Mouse (Mus musculus): ENCODE results near the gene Crmp1. TPM values are rescaled to one million over a fixed set of nuclear protein-coding genes. Genes with fewer than 3 reads are reported as not detected.

Crmp1 gene
- polyA plus RNA-seq, 1 experiment = 1.1 TPM

DNA sequence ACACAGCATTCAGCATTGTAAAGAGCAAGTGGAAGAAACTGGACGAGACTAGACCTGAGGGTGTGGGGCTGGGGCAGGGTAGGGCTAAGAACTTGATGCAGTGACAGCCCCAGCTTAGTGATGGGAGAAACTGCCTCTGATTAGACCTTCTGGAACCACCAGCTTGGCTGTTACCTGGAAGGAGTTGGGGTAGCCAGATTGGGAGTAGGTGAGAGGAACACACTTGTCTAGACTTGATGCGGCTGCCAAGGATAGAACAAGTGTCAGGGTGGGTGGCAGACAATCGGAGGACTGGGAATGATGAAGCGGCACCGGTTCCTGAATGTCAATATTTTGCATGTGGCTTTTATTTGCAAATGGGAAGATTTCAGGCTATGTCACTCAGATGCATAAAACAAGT is 21.2 kb upstream of the Crmp1 start:
- H3K4me3 ChIP-seq (ENCODE audit: low read depth, low read length) = no peak overlapping the region
- H3K27me3 ChIP-seq (ENCODE audit: control insufficient read depth, insufficient read depth, low read length) = no peaks in the 10 kb centered on the region
- WGBS = 78% methylated on average over 5 of the region's 5 CpGs
- TF ChIP-seq POLR2A (IDR thresholded peaks at IDR 0.05; ENCODE audit: low read depth, low read length) = no peak
- no peak for TF ChIP-seq CTCF (IDR thresholded peaks at IDR 0.05; ENCODE audit: extremely low read depth, insufficient read length, insufficient replicate concordance, low read depth, low read length)
- H3K27ac ChIP-seq (ENCODE audit: insufficient read depth, low read depth, low read length) = no peak overlapping the region
- no peaks in the 10 kb centered on the region for H3K36me3 ChIP-seq (ENCODE audit: control insufficient read depth, insufficient read depth, low read length)
- H3K4me1 ChIP-seq (ENCODE audit: control insufficient read depth, insufficient read depth, insufficient read length, low read length) = no peaks in the 10 kb centered on the region

DNA sequence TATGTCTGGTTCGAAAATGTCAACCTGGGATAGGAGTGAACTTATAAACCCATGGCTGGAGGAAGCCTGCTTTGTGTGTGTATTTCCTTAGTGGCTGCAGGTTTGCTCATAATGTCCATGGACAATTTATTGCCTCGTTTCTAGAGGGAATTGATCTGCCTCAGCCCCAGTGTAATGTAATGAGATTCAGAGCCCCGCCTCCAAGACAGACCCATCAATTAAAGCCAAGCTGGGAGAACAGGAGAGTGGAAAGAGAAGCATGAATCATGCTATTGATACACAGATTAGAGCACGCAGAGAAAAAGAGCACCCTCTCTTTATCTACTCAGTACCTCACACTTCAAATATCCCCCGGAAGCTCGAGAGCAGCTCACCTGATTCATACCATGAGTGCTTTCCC is 20.2 kb upstream of the Crmp1 start:
- no peaks in the 10 kb centered on the region for H3K36me3 ChIP-seq (ENCODE audit: control insufficient read depth, insufficient read depth, low read length)
- H3K27me3 ChIP-seq (ENCODE audit: control insufficient read depth, insufficient read depth, low read length) = no peaks in the 10 kb centered on the region
- TF ChIP-seq POLR2A (IDR thresholded peaks at IDR 0.05; ENCODE audit: low read depth, low read length) (no peak), CTCF (IDR thresholded peaks at IDR 0.05; ENCODE audit: extremely low read depth, insufficient read length, insufficient replicate concordance, low read depth, low read length) (no peak)
- 44% methylated on average over 6 of the region's 6 CpGs for WGBS
- H3K4me3 ChIP-seq (ENCODE audit: low read depth, low read length) = no peak overlapping the region
- H3K4me1 ChIP-seq (ENCODE audit: control insufficient read depth, insufficient read depth, insufficient read length, low read length) = no peaks in the 10 kb centered on the region
- no peak overlapping the region for H3K27ac ChIP-seq (ENCODE audit: insufficient read depth, low read depth, low read length)

DNA sequence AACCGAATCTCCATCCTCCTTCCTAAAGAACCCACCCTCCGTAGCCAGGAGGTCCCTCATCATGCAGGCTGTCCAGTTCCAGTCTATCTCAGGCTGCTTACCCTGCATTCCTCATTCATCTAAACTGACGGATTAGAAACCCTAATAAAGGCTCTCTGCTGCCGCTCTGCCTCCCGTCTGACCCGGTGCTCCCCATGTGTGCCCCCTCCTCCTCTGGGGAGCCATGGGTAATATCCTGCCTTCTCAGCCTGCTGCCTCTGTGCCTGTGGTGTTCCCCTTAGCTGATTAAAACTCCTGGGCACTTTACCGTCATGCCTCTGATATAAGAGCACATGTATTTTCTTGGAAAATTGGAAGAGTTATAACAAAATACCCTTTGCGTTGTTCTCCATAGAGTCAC is 19.4 kb upstream of the Crmp1 start:
- Histone ChIP-seq H3K4me1 (ENCODE audit: control insufficient read depth, insufficient read depth, insufficient read length, low read length) (no peaks in the 10 kb centered on the region), H3K36me3 (ENCODE audit: control insufficient read depth, insufficient read depth, low read length) (no peaks in the 10 kb centered on the region), H3K4me3 (ENCODE audit: low read depth, low read length) (no peak overlapping the region), H3K27ac (ENCODE audit: insufficient read depth, low read depth, low read length) (no peak overlapping the region), H3K27me3 (ENCODE audit: control insufficient read depth, insufficient read depth, low read length) (no peaks in the 10 kb centered on the region)
- WGBS = 64% methylated on average over 8 of the region's 8 CpGs
- TF ChIP-seq CTCF (IDR thresholded peaks at IDR 0.05; ENCODE audit: extremely low read depth, insufficient read length, insufficient replicate concordance, low read depth, low read length) (no peak), POLR2A (IDR thresholded peaks at IDR 0.05; ENCODE audit: low read depth, low read length) (no peak)

DNA sequence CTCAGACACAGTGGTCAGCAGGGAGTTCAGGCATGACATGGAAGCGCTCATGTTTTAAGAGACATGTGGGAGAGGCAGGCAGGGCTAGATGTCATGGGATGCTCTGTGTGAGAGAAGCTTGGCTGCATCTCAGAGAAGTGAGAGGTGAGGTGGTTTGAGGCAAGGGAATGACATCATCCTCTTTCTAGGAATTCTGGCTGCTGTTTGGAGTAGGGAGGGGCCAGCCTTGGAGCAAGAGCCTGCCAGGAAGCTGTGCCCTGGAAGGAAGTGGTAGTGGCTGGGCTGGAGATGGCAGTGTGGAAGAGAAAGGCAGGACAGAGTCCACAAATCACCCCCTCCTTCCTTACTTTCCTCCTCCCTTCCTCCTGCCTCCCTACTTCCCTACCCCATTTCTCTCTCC is 16.0 kb upstream of the Crmp1 start:
- Histone ChIP-seq H3K27me3 (ENCODE audit: control insufficient read depth, insufficient read depth, low read length) (no peaks in the 10 kb centered on the region), H3K36me3 (ENCODE audit: control insufficient read depth, insufficient read depth, low read length) (no peaks in the 10 kb centered on the region), H3K4me1 (ENCODE audit: control insufficient read depth, insufficient read depth, insufficient read length, low read length) (no peaks in the 10 kb centered on the region), H3K27ac (ENCODE audit: insufficient read depth, low read depth, low read length) (no peak overlapping the region), H3K4me3 (ENCODE audit: low read depth, low read length) (no peak overlapping the region)
- WGBS = 87% methylated on average over 1 of the region's 1 CpGs
- TF ChIP-seq CTCF (IDR thresholded peaks at IDR 0.05; ENCODE audit: extremely low read depth, insufficient read length, insufficient replicate concordance, low read depth, low read length) = no peak
- TF ChIP-seq POLR2A (IDR thresholded peaks at IDR 0.05; ENCODE audit: low read depth, low read length) = no peak

DNA sequence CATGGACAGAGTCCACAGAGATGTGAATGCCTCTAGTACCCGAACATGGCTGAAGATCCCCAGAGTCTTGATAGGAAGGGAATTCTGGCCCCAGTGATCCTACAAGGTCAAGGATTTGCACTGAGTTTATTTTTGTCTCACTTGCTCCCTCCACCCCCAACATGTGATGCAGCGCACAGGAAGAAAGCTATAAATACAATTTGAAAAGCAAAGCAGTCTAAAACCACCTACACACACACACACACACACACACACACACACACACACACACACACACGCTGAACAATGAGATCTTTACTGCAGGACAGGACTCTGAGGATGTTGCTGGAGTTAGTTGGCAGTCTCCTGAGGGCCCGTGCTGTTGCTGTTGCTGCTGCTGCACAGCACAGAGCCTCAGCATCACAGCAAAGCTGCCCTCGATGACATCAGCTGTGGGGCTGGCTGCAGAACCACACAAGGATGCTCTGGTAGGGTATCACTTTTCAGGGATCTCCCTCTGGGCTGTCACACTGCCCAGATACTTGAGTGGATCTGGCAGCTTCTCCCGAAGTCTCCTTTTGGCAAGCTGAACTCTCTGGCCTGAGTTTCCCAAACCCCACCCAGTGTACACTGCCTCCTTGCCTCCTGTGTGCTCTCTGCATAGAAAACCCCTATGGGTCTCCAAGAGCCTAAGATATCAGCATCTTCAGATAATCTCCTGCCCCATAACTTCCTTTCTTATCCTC is 13.6 kb upstream of the Crmp1 start:
- H3K4me1 ChIP-seq (ENCODE audit: control insufficient read depth, insufficient read depth, insufficient read length, low read length) = no peaks in the 10 kb centered on the region
- H3K36me3 ChIP-seq (ENCODE audit: control insufficient read depth, insufficient read depth, low read length) = no peaks in the 10 kb centered on the region
- no peak overlapping the region for H3K4me3 ChIP-seq (ENCODE audit: low read depth, low read length)
- TF ChIP-seq POLR2A (IDR thresholded peaks at IDR 0.05; ENCODE audit: low read depth, low read length) (no peak), CTCF (IDR thresholded peaks at IDR 0.05; ENCODE audit: extremely low read depth, insufficient read length, insufficient replicate concordance, low read depth, low read length) (no peak)
- WGBS = 53% methylated on average over 6 of the region's 6 CpGs
- no peaks in the 10 kb centered on the region for H3K27me3 ChIP-seq (ENCODE audit: control insufficient read depth, insufficient read depth, low read length)
- no peak overlapping the region for H3K27ac ChIP-seq (ENCODE audit: insufficient read depth, low read depth, low read length)

DNA sequence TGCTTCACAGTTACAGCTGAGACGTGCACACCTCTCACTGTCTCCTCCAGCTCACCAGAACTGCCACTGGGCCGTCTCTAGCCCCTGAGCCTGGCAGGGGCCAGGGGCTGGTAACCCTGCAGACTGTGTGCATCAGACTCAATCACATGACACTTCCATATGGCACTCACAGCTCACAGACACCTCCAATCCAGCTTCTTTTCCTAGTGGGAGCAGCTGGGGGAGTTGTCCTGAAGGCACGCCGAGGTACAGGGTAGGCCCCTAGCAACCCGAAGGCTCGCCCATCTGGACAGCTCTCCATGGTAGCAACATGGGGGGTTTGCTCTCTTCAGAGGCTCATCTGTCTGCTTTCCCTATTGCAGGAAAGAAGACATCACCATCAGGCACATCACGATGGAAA is 12.8 kb upstream of the Crmp1 start:
- no peaks in the 10 kb centered on the region for H3K4me1 ChIP-seq (ENCODE audit: control insufficient read depth, insufficient read depth, insufficient read length, low read length)
- no peaks in the 10 kb centered on the region for H3K27me3 ChIP-seq (ENCODE audit: control insufficient read depth, insufficient read depth, low read length)
- H3K36me3 ChIP-seq (ENCODE audit: control insufficient read depth, insufficient read depth, low read length) = no peaks in the 10 kb centered on the region
- no peak overlapping the region for H3K27ac ChIP-seq (ENCODE audit: insufficient read depth, low read depth, low read length)
- TF ChIP-seq POLR2A (IDR thresholded peaks at IDR 0.05; ENCODE audit: low read depth, low read length) (no peak), CTCF (IDR thresholded peaks at IDR 0.05; ENCODE audit: extremely low read depth, insufficient read length, insufficient replicate concordance, low read depth, low read length) (no peak)
- no peak overlapping the region for H3K4me3 ChIP-seq (ENCODE audit: low read depth, low read length)
- WGBS = 69% methylated on average over 7 of the region's 7 CpGs

DNA sequence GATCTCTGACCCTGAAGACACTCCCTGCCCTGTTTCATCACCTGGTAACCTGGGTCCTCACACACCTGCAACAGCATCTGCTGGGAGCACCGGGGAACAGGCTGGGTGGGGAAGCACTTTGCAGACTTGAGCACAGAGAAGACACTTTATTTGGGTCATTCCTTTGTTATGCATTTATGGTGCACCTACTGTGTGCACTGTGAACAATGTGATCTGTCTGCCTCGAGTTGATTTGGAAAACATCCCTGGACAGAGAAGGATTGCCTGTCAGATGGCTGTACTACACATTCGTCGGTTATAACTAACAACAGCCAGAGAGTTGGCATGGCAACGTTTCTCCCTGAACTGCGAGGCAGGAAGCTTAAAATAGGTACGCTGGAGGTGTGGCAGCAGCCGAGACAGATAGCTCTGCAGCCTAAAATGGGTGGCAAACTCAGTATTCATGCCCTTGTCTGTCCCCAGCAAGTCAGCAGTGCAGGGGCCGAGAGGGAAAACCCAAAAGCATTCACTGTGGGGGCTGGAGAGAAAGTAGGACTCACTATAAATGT is 8.7 kb upstream of the Crmp1 start:
- H3K4me3 ChIP-seq (ENCODE audit: low read depth, low read length) = no peak overlapping the region
- TF ChIP-seq POLR2A (IDR thresholded peaks at IDR 0.05; ENCODE audit: low read depth, low read length) (no peak), CTCF (IDR thresholded peaks at IDR 0.05; ENCODE audit: extremely low read depth, insufficient read length, insufficient replicate concordance, low read depth, low read length) (no peak)
- H3K27me3 ChIP-seq (ENCODE audit: control insufficient read depth, insufficient read depth, low read length) = no peaks in the 10 kb centered on the region
- no peaks in the 10 kb centered on the region for H3K4me1 ChIP-seq (ENCODE audit: control insufficient read depth, insufficient read depth, insufficient read length, low read length)
- H3K27ac ChIP-seq (ENCODE audit: insufficient read depth, low read depth, low read length) = no peak overlapping the region
- H3K36me3 ChIP-seq (ENCODE audit: control insufficient read depth, insufficient read depth, low read length) = no peaks in the 10 kb centered on the region
- 33% methylated on average over 9 of the region's 9 CpGs for WGBS
